Mouse (Mus musculus): Measurements from ENCODE around the gene Chit1. TPM values are rescaled to one million over a fixed set of nuclear protein-coding genes. Genes with fewer than 3 reads are reported as not detected.

Gene Chit1
- total RNA-seq, 2 experiments from 2014 or later, result 0.26 to 0.60 TPM

- intact Hi-C loops (cut with DNase I), result loop anchor here (5.0 kb wide), 1 partner anchor 34 kb away; no protein-coding TSS in a partner anchor
- peak in 1 of 2 experiments; percentile 77 for DNase-seq (ENCODE audit: extremely low spot score in 1 of 2, low spot score in 2 of 2)
Observed at GRCm38 (mm10) chr1:134096264-134096934, 14.6 kb upstream of the Chit1 start.

DNA sequence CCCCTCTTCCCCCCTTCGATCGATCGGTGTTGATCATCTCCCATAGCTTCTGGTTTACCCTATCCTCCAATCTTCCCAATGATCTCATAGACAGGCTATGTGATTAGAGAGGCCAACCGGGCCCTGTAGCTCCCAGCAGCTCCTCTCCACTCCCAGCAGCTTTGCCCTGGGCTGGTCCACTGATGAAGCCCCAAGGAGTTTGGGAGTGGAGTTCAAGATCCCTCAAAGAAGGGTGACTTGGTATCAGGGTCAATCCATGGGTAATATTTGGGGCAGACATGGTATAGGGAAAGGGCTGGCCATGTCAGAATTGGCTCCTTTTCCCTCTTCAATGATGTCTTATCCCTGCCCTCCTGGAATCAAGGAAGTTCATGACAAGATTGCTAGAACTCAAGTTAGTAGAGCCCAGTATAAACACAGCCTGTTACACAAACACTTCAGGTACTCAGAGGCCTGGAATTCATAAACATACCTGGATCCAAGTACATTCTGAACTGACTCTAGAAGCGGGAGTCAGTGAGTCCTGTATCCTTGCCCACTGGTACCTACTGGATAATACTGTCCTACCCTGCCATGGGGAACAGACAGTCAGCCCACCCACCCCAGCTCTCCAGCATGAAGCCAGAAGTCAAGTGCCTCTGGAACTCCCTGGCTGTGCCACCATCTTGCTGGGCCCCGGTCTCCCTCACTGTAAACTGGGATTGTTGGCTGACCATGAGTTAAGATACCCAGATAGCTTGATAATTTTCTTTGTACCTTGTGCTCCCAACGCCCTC, 13.8 kb upstream of the Chit1 start:
- DNase-seq (ENCODE audit: extremely low spot score in 1 of 2, low spot score in 2 of 2), result no peak
- intact Hi-C loops (cut with DNase I), result loop anchor here (5.0 kb wide), 1 partner anchor 35 kb away; no protein-coding TSS in a partner anchor

DNA sequence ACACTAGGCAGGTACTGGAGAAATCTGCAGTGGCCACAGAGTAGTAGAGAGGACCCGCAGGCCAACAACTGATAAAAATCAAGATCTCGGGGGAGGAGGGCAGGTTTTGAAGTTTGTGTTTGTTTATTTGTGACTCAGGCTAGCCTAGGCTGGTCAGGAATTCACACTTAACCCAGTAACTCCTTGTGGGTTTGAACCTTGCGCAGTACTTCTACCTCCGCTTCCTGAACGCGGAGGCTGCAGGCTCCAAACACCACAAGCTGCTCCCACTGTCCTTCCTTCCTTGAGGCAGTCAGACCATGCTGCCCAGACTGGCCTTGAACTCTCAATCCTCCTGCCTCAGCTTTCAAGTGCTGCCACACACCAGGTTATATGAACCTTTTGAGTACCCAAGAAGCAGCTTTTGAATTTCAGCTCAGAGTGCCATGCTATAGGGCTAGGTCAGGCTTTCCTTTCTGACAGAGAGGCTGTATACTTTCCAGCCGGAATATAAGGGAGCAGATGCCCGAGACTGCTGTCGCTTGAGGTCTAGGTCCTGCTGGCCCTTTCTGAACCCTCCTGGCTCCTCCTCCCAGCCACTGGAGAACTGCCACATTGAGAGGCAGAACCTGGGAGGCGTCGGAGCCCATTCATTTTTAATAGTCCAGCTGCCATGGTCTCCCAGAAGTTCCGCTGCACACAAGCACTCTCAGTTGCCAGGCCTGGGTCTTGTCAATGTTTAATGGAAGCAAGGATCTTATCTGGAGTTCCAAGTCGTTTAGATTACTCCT, 12.9 kb upstream of the Chit1 start:
- intact Hi-C loops (cut with DNase I), result loop anchor here (5.0 kb wide), 1 partner anchor 36 kb away; no protein-coding TSS in a partner anchor
- no peak for DNase-seq (ENCODE audit: extremely low spot score in 1 of 2, low spot score in 2 of 2)

- DNase-seq (ENCODE audit: extremely low spot score in 1 of 2, low spot score in 2 of 2), result peak; percentile 62 to 84
- intact Hi-C loops (cut with DNase I), result loop anchor here (5.0 kb wide), 1 partner anchor 37 kb away; no protein-coding TSS in a partner anchor
Observed at GRCm38 (mm10) chr1:134098726-134099515, 12.1 kb upstream of the Chit1 start.

DNA sequence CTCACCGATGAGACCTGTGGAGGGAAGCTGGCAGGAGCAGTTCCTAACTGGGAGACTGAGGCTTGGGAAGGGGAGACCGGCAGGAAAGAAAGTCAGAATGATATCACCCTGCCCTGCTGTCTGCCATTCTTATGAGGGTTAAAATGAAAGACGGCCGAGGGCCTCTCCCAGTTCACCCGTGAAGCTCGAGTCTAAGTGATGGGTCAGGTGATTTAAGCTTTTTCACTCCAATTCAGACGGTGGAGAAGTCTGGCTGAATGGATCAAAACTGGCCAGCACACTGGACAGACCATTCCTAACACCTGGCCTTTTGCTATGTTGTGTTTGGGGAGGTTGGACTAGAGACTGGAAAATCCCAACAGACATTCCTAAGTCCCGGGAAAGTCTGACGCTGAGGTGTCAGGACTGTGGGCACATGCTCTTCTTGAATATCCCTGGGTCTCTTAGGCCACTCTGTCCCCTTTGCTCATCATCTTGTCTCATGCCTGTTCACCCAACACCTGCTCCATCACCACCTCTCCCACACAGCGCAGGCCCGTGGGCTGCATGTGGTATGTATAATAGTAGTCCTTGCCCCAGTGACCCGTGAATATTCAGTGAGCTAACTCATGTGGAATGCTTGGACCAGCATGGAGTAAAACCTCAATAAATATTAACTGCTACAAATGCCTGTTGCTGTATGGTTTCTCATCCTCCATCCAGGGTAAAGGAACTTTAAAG, 11.4 kb upstream of the Chit1 start:
- DNase-seq (ENCODE audit: extremely low spot score in 1 of 2, low spot score in 2 of 2), result no peak

GRCm38 (mm10) chr1:134100401-134100800, 10.6 kb upstream of the Chit1 start:
- intact Hi-C loops (cut with DNase I), result no loop called here
- DNase-seq (ENCODE audit: extremely low spot score in 1 of 2, low spot score in 2 of 2), result no peak

More for the DNA sequence above, 11.4 kb upstream of the Chit1 start:
- intact Hi-C loops (cut with DNase I), result loop anchor here (5.0 kb wide), 1 partner anchor 37 kb away; no protein-coding TSS in a partner anchor

DNA sequence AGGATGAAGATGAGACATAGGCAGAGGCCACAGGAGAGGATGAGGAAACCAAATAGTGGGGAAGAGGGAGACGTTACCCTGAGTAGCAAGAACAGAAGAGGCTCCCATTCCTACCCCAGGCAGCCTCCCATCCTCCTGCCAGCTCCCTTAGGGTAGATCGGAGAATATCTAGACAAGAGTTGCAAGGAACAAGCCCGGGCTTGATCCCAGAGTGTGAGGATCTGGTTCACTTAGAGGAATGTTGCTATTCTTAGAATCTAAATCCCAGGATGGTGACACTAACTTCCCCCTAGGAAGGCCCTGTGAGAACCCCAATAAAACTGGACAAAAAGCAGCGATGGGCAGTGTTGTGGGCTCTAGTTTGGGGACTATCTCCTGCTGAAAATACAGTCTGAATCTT, 10.1 kb upstream of the Chit1 start:
- intact Hi-C loops (cut with DNase I), result no loop called here
- DNase-seq (ENCODE audit: extremely low spot score in 1 of 2, low spot score in 2 of 2), result no peak

DNA sequence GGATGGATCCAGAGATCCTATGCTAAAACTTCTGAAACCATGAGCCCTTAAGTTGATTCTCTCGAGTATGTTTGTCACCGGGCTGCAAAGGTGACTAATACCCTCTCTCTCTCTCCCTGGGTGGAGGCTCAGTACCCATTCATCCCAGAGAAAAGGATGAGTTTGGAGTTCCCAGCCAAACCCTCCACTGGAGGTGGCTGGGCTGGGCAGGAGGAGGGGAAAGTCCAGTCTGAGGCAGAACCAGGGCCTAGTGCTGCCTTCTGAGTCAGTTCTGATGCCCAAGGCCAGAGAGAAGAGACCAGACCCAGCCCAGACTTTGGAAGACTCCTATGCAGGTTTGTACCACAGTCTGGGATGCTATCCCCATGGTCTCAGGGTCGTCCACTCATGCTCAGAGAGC, 9.4 kb upstream of the Chit1 start:
- intact Hi-C loops (cut with DNase I), result no loop called here

DNA sequence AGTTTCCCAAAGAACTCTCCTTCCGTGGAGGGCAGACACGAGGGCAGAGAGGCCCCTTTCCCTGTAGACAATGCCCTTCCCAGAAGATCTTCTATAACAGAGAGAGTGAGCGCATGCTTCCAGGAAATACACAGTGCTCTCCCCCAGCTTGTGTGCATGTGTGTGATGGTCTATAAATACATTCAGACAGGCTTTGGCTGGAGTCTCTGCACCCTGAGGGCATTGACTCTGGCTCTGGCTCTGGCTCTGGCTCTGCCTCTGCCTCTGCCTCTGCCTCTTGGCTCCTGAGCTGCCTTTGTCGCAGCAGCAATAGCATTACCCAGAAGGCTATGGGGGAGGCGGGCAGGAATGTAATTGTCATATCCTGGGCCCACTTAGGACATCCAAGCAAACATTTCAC, 7.2 kb upstream of the Chit1 start:
- intact Hi-C loops (cut with DNase I), result no loop called here
- no peak for DNase-seq (ENCODE audit: extremely low spot score in 1 of 2, low spot score in 2 of 2)

More for the DNA sequence above, 9.4 kb upstream of the Chit1 start:
- no peak for DNase-seq (ENCODE audit: extremely low spot score in 1 of 2, low spot score in 2 of 2)

- intact Hi-C loops (cut with DNase I), result no loop called here
- DNase-seq (ENCODE audit: extremely low spot score in 1 of 2, low spot score in 2 of 2), result no peak
Observed at GRCm38 (mm10) chr1:134105043-134105763, 5.8 kb upstream of the Chit1 start.

- intact Hi-C loops (cut with DNase I), result loop anchor here (2.0 kb wide), 1 partner anchor 53 kb away; no protein-coding TSS in a partner anchor
- DNase-seq (ENCODE audit: extremely low spot score in 1 of 2, low spot score in 2 of 2), result no peak
Observed at GRCm38 (mm10) chr1:134105764-134106430, 5.1 kb upstream of the Chit1 start.

DNA sequence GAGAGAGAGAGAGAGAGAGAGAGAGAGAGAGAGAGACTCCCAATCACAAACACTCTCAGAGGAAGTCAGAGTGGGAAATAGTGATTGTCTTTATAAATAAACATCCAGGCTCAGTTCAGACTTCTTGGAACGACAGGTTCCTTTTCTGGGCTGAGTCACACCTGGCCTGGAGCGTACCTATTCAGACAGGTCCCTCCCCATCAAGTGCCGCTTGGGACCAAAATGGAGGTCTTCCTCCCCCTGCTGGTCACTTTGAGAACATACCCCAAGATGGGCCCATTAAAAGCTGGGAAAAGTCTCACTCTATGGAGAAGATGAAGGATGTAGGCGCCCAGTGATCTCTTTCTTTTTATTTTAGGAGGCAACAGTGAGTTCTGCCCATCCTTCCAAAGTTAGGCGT, 4.3 kb upstream of the Chit1 start:
- intact Hi-C loops (cut with DNase I), result loop anchor here (2.0 kb wide), 1 partner anchor 54 kb away; no protein-coding TSS in a partner anchor
- no peak for DNase-seq (ENCODE audit: extremely low spot score in 1 of 2, low spot score in 2 of 2)

DNA sequence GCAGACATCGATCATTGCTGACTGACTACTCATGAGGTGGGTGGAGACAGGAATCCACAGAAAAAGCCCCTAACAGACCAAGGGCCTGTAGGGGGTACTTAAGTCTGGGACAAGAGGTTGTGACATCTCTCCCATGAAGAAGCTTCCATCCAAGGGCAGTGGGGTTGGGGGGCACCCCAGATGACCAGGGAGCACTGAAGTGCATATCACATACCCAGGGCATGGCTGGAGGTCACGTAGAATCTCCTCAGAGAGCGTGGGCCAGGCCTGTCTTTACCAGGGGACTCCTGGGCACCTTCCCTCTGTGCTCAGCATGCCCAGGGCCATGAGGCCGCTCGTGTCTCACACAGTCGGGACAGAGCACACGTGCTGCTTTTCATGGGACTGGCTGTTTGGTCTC, 3.3 kb upstream of the Chit1 start:
- DNase-seq (ENCODE audit: extremely low spot score in 1 of 2, low spot score in 2 of 2), result no peak
- intact Hi-C loops (cut with DNase I), result loop anchor here (2.0 kb wide), 1 partner anchor 55 kb away; no protein-coding TSS in a partner anchor

GRCm38 (mm10) chr1:134110015-134110414, 1.0 kb upstream of the Chit1 start:
- intact Hi-C loops (cut with DNase I), result no loop called here
- DNase-seq (ENCODE audit: extremely low spot score in 1 of 2, low spot score in 2 of 2), result no peak

DNA sequence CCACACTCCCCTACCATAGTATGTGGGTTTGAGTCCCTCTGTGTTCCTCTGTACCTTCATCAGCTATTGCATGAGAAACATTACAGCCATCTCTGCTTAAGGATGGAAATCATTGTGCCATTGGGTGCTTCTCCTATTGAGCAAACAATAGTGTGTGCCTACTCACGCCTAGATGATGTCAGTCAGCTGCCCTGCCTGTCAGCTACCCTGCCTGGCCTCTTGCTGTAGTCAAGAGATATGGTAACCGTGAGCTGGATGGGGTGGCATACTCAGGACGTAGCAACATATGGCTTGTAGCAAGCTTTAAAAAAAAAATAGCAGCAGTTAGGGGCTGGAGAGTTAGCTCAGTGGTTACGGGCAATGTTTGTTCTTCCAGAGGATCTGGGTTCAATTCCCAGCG, 593 bp upstream of the Chit1 start:
- no peak for DNase-seq (ENCODE audit: extremely low spot score in 1 of 2, low spot score in 2 of 2)
- intact Hi-C loops (cut with DNase I), result no loop called here

- intact Hi-C loops (cut with DNase I), result no loop called here
- no peak for DNase-seq (ENCODE audit: extremely low spot score in 1 of 2, low spot score in 2 of 2)
Observed at GRCm38 (mm10) chr1:134113560-134113959, 2.5 kb downstream of the Chit1 start.

DNA sequence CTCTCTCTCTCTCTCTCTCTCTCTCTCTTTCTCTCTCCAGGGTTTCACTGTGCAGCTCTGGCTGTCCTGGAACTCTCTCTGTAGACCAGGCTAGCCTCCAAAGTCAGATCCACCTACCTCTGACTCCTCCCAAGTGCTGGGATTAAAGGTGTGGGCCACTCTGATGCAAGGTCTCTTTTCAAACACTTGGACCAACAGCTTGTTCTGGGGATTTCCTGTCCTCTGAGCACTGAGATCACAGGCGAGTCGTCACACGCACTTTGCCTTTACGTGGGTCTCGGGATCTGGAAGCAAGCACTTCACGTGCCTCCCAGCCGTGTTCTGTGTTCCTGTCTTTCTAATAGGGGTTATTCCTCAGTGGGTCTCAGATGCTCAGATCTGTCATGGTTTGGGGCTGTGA, 3.0 kb downstream of the Chit1 start:
- no peak for DNase-seq (ENCODE audit: extremely low spot score in 1 of 2, low spot score in 2 of 2)
- intact Hi-C loops (cut with DNase I), result no loop called here

Data from left cerebral cortex, postnatal 10 days (tissue).